Mouse (Mus musculus): ENCODE measurements around the gene Gm21762.
"Not testable (repeated sequence)": the region's sequence is repeated elsewhere in the genome, so short reads cannot be mapped to it uniquely, and the experiment has no call there.

The Gm21762 gene

DNA sequence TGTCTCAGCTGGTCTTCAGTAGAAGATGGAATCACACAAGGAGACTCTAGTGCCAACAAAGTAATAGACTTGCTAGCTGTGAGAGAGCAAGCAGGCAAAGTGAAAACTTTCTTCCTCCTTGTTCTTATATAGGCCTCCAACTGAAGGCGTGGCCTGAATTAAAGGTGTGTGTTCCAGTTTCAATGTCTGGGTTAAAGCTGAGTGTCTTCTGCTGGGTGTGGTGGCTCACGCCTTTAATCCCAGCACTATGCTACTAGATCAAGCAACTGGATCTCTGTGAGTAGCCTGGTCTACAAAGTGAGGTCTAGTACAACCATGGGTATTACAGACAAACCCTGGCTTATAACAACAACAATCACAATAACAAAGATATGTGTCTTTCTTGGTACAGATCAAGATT is at the start of gene Gm21762:
Gm21762 (minus strand) TSS at position 101 of the 400 bp plus-strand sequence.
- DNase-seq (ENCODE audit: low spot score): not testable (repeated sequence)

DNA sequence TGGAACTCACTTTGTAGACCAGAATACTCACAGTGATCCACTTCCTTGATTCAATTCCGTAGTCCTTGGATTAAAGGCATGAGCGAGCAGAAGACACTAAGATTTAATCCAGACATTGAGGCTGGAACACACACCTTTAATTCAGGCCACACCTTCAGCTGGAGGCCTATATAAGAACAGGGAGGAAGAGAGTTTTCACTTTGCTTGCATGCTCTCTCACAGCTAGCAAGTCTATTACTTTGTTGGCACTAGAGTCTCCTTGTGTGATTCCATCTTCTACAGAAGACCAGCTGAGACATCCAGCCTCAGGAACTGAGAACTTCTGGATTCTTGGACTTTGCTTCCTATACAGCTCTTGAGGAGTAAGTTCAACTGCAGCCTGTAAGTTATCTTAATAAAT is 47.1 kb upstream of the Gm21762 start, which contains the start of gene AF067061:
AF067061 (plus strand) TSS at position 245 of the 400 bp plus-strand sequence.
- DNase-seq (ENCODE audit: low spot score): not testable (repeated sequence)

DNA sequence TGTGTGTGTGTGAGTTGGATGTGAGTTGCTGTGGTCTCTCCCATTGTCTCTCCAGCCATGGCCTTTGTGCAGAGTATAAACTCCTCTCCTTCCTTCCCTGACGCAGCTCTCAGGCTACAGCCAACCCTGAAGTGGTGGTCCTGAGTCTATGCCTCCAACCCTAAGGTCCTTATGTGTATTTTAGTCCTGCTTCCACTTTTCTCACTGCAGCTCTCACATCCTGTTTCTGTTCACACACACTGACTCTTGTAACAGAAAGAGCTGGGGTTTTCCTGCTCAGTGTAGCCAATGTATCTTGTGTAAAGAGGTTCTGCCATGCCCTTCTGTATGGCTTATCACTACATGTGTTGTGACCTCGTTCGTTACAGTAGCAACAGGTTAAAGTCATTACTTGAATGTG is 44.0 kb upstream of the Gm21762 start:
- not testable (repeated sequence) for DNase-seq (ENCODE audit: low spot score)

DNA sequence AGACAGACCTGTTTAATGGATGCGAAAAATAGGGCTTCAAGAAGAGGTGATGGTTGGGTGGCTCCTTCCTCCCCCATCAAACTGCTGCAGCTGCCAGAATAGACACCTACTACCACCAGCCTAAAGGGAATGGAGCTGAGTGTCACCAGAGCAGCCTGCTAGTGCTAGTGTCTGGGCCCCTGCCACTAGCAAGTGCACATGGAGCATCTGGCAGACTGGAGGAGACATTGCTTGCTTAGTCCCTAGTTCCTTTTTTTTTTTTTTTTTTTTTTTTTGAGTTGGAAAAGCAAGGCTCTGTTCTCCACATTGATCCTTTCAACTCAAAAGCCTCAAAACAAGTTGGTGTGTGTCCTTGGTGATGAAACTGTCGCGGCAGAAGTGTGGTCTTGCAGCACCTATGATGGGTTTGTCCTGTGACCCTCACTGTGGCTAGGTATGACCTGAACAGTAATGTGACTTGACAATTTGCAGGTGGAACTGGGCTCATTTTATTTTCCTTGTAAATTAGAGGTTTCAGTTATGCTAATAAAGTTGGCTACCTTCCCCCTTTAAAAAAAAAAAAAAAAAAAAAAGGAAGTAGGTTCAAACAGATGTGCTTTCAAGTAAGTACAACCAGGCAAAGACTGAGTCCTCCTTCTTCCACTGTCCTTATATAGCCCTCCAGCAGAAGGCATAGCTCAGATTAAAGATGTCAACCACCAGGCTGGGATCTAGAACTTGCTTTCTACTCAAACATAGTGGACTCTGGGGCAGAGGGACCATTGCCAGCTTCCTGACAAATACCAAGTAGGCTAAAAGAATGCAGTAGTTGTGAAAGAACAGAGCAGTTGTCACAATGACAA is 43.3 kb upstream of the Gm21762 start:
- DNase-seq (ENCODE audit: low spot score): not testable (repeated sequence)

DNA sequence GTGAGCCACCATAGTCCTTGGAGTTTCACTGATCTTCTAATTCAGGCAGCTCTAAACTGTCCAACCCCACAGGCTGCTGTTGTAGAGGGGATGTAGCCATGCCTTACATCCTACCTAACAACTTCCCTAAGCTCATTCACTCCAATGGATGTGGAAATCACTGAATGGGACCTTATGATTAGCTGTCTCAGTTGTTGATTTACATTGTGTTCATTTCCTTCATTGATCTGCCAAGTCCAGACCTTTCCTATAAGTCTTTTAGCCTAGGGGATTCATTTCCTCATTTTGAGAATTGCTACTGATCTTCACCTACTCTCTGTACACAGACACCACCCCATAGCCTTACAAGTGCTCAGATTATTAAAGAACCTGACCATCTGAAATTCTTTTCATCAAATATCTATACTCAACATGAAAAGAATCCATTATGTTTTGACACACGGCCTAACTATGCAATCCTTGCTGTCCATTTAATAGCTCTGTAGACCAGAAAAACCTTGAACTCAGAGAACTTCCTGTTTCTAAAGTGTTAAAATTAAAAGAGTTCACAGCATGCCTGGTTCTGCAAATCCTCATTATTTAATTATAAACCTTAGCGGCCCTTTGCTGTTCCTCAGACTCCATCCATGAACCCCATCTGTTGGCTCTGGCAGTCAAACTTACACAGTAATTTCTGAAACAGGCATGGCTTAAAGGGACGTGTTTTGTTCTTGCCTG is 35.6 kb upstream of the Gm21762 start:
- not testable (repeated sequence) for DNase-seq (ENCODE audit: low spot score)

DNA sequence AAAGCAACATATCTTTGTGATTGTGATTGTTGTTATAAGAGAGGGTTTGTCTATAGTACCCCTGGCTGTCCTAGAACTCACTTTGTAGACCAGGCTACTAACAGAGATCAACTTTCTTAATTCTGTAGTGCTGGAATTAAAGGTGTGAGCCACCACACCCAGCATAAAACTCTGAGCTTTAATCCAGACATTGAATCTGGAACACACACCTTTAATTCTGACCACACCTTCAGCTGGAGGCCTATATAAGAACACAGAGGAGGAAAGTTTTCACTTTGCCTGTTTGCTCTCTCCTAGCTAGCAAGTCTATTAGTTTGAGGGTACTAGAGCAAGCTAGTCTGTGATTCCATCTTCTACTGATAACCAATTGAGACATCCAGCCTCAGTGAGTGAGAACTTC is 23.1 kb upstream of the Gm21762 start, which contains the start of gene Gm21731:
Gm21731 (plus strand) TSS at position 301 of the 400 bp plus-strand sequence.
- not testable (repeated sequence) for DNase-seq (ENCODE audit: low spot score)

DNA sequence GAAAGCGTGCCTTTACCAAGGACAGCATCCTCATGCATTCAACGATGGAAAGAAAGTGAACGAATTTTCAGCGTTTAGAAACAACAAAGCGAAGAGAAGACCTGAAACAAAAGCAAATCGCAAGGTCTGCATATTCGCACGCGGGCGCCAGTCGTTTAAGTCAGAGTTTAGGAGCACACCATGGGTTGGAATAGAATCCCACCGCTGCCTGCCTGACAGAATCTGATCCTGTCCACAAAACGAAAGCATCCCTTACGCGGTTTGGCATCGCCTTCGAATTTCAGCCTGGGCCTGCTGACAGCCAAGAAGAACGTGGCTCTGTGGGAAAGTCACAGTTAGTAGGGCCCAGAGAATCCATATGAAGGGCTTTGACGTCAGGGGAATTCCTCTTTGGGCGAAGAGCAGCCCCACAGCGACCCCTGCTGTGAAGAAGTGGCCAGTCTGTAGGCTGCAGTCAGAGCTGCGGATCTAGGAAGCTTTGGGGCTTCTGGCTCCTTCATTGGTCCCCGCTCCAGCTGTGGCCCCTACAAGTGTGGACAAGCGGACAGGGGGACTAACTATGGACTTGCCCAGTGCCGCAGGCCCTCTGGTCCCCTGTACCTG is 16.8 kb upstream of the Gm21762 start:
- DNase-seq (ENCODE audit: low spot score): not testable (repeated sequence)

DNA sequence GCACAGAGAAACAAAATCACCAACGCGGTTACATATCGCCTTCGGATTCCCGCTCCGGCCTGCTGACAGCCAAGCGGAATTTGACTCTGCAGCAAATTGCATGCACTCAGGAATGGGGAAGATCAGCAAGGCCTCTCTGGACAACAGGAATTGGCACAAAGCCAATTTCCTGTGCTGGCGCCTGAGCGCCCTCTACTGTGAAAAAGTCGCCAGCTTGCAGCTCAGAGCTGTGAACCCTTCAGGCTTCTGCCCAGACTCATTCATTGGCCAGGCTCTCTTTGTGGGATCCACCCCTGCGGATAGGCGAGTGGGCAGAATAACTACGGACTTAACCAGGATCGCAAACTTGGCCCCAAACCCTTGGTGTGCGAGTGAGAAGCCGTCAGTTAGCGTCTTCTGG is 16.1 kb upstream of the Gm21762 start:
- DNase-seq (ENCODE audit: low spot score): not testable (repeated sequence)

DNA sequence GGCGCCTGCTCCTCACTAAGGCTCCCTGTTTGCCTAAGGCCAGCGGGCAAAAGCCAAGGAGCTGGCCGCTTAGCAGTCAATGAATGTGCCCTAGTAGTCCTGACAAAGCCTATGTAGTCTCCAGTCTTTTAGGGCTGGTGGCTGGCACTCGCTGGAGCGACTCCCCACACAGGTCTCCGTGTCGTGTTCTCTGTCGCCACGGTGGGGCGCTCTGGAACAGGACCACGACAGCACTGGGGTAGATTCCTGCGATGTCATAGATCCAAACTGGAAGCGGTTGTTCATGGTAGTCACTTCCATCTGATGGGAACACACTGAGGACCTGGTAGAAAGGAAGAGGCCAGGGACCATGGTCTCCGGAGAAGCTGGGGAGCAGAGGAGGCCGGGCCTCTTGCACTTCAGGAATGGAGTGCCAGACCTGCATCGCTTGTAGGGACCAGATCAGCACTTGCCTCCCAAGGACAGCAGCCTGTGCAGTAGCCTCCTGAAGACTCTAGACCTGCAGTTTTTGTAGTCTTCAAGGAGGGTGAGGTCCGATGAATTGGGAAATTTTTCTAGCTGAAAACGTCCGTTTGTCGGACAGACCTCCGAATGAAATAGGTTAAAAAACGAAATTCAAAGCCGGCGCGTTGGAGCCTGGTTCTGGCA is 7.4 kb upstream of the Gm21762 start:
- not testable (repeated sequence) for DNase-seq (ENCODE audit: low spot score)

DNA sequence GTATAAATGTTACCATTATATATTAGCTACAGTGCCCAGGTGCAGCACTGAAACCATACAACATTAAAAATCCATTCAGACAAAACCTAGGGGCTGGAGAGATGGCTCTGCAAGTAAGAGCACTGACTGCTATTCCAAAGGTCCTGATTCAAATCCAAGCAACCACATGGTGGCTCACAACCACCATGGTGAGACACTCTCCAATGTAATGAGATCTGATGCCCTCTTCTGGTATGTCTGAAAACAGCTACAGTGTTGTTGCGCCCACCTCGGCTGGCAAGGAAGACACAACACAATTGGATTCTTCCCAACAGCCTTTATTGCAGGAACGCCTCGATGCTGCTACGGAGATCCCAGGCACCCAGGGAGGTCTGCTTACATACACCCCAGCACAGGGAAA is 5.2 kb upstream of the Gm21762 start:
- DNase-seq (ENCODE audit: low spot score): not testable (repeated sequence)

DNA sequence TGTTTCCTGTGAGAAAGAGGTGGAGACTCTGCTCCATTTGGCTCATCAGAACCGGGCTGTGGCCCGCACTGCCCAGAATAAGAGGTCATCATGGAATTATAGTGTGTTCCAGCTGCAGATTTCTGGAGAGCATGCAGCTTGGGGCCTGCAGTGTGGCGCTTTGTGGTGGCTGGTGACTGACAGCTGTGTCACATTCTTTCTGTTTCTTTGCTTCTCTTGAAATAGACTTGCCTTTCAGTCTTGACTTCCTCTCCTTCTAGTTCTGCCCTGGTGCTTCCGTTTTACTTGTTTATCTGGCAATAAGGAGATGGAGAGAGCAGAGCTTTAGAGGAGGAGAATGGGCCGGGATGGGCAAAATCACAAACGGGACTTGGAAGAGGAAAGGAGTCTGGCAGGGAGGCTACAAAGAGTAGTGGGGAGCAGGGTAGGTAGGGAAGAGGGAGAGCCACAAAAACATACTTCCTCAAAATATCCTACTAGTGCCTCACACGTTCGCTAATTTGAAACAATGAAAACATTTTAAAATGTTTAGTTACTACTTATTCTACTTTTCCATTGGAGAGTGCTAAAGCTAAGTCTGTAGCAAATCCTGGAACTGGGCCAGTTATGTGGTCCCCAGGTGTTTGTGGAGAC is 19.4 kb downstream of the Gm21762 start:
- not testable (repeated sequence) for DNase-seq (ENCODE audit: low spot score)

DNA sequence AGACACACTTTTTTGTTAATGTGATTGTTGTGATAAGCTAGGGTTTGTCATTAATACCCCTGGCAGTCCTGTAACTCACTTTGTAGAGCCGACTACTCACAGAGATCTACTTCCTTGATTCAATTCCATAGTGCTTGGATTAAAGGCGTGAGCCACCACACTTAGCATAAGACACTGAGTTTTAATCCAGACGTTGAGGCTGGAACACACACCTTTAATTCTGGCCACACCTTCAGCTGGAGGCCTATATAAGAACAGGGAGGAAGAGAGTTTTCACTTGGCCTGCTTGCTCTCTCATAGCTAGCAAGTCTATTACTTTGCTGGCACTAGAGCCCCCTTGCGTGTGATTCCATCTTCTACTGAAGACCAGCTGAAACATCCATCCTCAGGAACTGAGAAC is 43.6 kb downstream of the Gm21762 start, which contains the start of gene Gm21818:
Gm21818 (plus strand) TSS at position 301 of the 400 bp plus-strand sequence.
- DNase-seq (ENCODE audit: low spot score): not testable (repeated sequence)

DNA sequence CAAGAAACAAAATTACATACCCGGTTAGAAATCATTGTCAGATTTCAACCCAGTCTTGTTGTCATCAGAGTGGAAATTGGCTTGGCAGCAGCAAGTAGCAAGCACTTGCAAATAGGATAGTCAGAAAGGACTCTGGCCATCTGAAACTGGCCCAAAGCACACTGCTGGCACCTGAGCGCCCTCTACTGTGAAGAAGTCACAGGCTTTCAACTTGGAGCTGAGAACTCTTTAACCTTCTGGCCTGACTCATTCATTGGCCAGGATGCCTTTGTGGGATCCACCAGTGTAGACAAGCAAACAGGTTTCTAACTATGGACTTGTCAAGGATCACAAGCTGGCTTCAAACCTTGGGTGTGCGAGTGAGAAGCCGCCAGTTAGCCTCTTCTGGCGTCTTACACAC is 47.4 kb downstream of the Gm21762 start:
- not testable (repeated sequence) for DNase-seq (ENCODE audit: low spot score)
